Mouse (Mus musculus) testis, postnatal 10 days (tissue): Measurements from ENCODE around the gene Emcn.

Experiments
- DNase-seq: peaks from one replicate; pipeline ENCODE4 v3.0.0; 2021; ENCODE audit warnings: low spot score

Gene Emcn

DNA sequence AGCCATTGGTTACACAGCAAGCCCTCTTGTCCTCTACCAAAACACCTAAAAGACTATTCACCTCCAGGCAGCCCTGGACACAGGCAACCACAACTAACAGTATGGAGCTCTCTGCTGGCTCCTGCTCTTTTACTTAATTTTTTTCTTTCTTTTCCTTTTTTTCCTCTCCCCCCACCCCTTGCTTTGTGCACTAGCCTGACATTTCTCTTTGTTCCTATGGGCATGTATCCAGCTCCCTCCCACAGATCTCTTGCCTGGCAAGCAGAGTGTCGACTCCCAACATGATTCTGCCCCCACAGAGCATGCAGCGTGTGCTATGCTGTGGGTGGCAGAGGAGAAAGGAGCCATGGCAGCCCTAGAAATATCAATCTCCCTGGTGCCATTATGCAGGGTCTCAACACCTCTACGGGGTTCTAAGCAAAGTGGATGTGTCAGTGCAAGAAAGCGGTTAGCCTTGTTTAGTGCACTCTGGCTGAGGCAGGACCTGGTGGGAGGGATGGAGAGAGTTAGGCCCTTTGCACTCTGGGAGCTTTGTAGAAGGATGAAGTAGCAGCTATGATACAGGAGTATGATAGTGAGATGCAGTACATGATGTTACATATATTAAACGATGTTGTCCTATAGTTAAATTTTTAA is 74.7 kb downstream of the Emcn start:
- DNase-seq, result peak; percentile 45

GRCm38 (mm10) chr3:137418636-137419035 is 77.8 kb downstream of the Emcn start:
- DNase-seq, result no peak

GRCm38 (mm10) chr3:137429516-137429915 is 88.6 kb downstream of the Emcn start:
- no peak for DNase-seq

GRCm38 (mm10) chr3:137464902-137465629 is 124.2 kb downstream of the Emcn start:
- no peak for DNase-seq

DNA sequence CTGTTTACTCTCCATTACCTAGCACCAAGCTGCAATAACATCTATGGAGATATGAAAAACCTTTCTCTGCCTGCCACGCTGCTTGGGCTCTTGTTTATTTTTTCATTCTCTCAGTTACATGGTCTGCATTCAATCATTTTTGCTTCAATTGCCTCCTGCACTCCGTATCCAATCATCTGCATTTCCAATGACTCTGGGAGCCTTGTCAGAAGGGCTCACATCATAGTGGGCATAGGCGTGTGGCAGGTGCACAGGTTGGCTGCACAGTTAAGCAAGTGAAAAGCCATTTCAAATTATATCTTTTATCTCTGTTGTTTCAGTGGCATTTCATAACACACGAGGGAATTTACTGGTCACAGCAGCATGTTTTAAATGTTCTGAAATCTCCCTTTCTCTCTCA is 125.1 kb downstream of the Emcn start:
- no peak for DNase-seq

DNA sequence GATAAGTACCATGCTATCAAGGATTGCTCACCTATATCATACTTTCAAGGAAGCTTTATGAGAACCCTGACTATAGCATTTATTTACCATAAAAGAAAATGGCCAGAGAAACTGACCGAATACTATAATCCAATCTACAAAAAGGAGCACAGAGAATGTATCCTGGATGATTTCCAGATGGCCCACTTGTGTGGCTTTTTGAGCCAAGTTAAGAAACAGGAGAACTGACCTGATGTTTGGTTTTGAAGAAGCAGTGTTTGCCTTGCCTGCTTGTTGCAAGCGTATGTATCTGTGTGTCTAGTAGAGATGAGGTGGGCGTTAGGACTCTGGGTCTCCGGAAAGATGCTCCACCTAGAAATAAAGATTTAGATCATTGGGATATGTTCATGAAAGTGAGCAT is 125.9 kb downstream of the Emcn start:
- DNase-seq, result no peak

DNA sequence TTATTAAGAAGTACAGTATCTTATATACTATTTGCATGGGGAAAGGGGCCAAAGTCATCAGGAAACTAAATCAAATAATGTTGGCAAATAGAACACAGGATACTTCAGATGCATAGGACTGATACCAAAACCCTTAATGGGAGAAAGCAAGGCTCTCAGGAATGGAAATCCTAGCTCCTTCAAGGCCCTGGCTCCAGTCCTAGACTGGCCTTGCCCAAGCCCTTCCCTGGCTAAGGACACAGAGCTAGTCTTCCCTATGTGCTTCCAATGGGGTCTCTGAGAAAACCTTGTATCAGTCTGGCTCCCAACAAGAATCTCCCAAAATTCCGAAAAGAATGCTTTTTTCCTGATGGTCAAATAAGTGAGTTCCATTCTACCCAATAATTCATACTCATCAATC is 126.5 kb downstream of the Emcn start:
- peak; percentile 45 for DNase-seq

GRCm38 (mm10) chr3:137472145-137472544 is 131.3 kb downstream of the Emcn start:
- no peak for DNase-seq

- DNase-seq, result no peak
Observed at GRCm38 (mm10) chr3:137479761-137480339, 139.0 kb downstream of the Emcn start.

DNA sequence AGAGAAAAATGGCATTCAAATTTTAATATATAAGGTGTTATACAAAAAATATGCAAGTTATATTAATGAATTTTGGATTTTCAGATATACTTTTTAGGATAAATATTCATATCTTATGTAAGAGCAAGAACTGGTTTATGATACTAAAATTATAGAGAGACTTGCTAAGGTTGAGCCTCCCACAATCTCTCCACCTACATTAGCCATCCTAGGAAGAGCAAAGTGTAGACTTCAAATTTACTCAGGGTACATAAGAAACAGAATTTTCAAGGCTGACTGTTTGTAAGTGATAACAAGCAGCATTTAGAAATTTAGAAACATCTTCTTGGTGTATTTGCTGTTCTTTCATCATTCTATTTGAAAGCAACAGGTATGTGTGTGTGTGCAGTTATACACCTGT is 140.3 kb downstream of the Emcn start:
- DNase-seq, result no peak
